Mouse (Mus musculus): ENCODE results near the gene Tcte1. TPM values are rescaled to one million over a fixed set of nuclear protein-coding genes. Genes with fewer than 3 reads are reported as not detected.

Gene Tcte1
- polyA plus RNA-seq, 1 experiment from 2014 or later = not detected

GRCm38 (mm10) chr17:45546941-45547340, 23.7 kb downstream of the Tcte1 start:
- no peak for DNase-seq (ENCODE audit: low read depth, low spot score)
- POLR2A ChIA-PET = no interaction called here
- no peak for ATAC-seq
- CTCF ChIA-PET = no interaction called here
- no peaks in the 10 kb centered on the region for H3K27me3 ChIP-seq
- TF ChIP-seq CTCF (IDR thresholded peaks at IDR 0.05) = no peak
- in situ Hi-C loops (cut with MboI; ENCODE audit: low pct_unique_long_range_greater_than_20kb) = no loop called here

GRCm38 (mm10) chr17:45547461-45548190, 24.4 kb downstream of the Tcte1 start:
- ATAC-seq (no peak), DNase-seq (ENCODE audit: low read depth, low spot score) (no peak)
- POLR2A ChIA-PET = no interaction called here
- CTCF ChIA-PET = interaction anchor here (0.8 to 3.0 kb wide), 2 partner anchors 41 to 70 kb away, joined by 3 to 9 read pairs; partner anchors contain the start of gene Aars2
- in situ Hi-C loops (cut with MboI; ENCODE audit: low pct_unique_long_range_greater_than_20kb) = no loop called here
- TF ChIP-seq CTCF (IDR thresholded peaks at IDR 0.05) = no peak
- no peaks in the 10 kb centered on the region for H3K27me3 ChIP-seq

DNA sequence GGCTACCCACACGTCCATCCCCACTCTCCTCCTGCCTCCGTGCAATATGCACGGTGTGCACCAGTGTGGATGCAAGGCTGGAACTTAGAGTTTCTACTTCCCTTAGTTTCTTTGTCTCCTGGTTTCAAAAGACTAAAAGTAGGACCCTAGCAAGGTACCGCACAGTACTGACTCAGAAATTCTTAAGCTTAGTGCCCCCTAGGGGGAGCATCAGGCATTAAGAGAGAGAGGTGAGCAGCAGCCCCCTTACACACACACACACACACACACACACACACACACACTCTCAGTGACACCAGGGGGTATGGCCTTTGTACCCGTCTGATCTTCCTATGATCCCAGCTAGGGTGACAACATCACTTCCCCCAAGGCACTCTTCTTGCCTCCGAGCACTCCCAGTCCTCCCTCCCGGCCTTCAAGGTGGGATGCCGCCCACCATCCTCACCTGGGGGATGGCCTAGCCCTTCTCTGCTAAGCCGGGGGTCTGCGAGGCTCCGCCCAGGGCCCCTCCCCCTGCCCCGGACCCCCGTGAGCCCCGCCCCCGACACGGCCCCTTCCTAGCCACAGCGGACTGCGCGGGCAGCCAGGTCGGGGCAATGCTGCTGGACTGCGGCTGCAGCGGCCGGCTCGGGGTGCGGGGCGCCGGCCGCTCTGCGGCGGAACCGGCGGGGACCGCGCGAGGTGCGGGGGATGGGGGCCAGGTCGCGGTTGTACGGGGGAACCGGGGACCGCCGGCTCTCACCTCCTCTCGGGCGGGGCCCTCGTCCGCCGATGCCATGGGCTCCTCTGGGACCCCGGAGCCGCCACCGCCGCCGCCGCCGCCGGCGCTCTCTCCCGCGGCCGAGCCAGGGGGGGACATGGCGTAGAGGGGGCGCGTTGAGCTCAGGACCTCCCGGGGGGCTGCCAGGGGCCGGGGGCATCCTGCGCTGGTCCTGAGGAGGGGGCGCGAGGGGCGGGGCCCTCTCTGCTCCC, 25.6 kb downstream of the Tcte1 start:
- DNase-seq (ENCODE audit: low read depth, low spot score) = no peak
- ChIA-PET CTCF (interaction anchor here (0.7 to 3.0 kb wide), 6 partner anchors 17 to 71 kb away, joined by 3 to 9 read pairs (median 3); partner anchors contain the start of genes Aars2 and Tcte1), POLR2A (interaction anchor here (0.5 to 2.3 kb wide), 4 partner anchors 18 to 42 kb away, joined by 4 to 7 read pairs (median 5); partner anchors contain the start of gene Aars2)
- no peak for TF ChIP-seq CTCF (IDR thresholded peaks at IDR 0.05)
- ATAC-seq = peak; percentile 12
- H3K27me3 ChIP-seq = peaks cover 3% of the 10 kb centered on the region
- in situ Hi-C loops (cut with MboI; ENCODE audit: low pct_unique_long_range_greater_than_20kb) = no loop called here

GRCm38 (mm10) chr17:45549617-45550181, 26.5 kb downstream of the Tcte1 start, which contains the start of gene Tmem151b:
Tmem151b (minus strand) TSS chr17:45549677.
- peak; percentile 18 for ATAC-seq
- no peak for DNase-seq (ENCODE audit: low read depth, low spot score)
- ChIA-PET POLR2A (interaction anchor here (0.7 to 2.3 kb wide), 4 partner anchors 27 to 47 kb away, joined by 3 to 7 read pairs (median 4); partner anchors contain the start of gene Aars2), CTCF (interaction anchor here (1.0 to 3.0 kb wide), 3 partner anchors 33 to 72 kb away, joined by 3 to 9 read pairs (median 4); partner anchors contain the start of gene Aars2)
- in situ Hi-C loops (cut with MboI; ENCODE audit: low pct_unique_long_range_greater_than_20kb) = loop anchor here (5.0 kb wide), 2 partner anchors 42 to 72 kb away; partner anchors contain the start of genes Aars2 and Spats1
- peaks cover 3% of the 10 kb centered on the region for H3K27me3 ChIP-seq
- TF ChIP-seq CTCF (IDR thresholded peaks at IDR 0.05) = no peak

DNA sequence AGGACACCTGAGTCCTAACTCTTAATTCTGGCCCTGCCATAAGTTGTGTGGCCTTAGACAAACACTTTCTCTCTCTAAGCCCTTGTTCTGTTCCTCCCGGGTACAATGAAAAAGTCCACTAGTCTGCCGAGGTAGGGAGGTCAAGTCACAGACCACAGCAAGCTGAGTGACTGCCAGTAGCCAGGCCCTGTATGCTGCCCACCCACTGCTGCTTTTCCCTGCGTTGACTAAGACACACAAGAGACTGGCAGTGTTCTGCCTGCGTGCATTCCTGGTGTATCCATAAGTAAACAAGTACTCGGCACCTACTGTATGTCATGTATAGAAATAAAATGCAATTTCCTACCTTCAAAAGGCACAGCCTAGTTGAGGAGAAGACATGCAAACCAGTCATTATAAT, 27.0 kb downstream of the Tcte1 start:
- in situ Hi-C loops (cut with MboI; ENCODE audit: low pct_unique_long_range_greater_than_20kb) = loop anchor here (5.0 kb wide), 2 partner anchors 43 to 73 kb away; partner anchors contain the start of genes Aars2 and Spats1
- POLR2A ChIA-PET = interaction anchor here (0.7 to 2.3 kb wide), 3 partner anchors 27 to 47 kb away, joined by 3 to 7 read pairs (median 5); partner anchors contain the start of gene Aars2
- no peak for TF ChIP-seq CTCF (IDR thresholded peaks at IDR 0.05)
- DNase-seq (ENCODE audit: low read depth, low spot score) (no peak), ATAC-seq (no peak)
- H3K27me3 ChIP-seq = peaks cover 3% of the 10 kb centered on the region
- CTCF ChIA-PET = interaction anchor here (1.0 to 3.0 kb wide), 4 partner anchors 32 to 73 kb away, joined by 3 to 9 read pairs (median 4); partner anchors contain the start of gene Aars2

- DNase-seq (ENCODE audit: low read depth, low spot score) (no peak), ATAC-seq (no peak)
- POLR2A ChIA-PET = interaction anchor here (0.7 kb wide), 1 partner anchor 73 kb away, joined by 6 read pairs; no protein-coding TSS in a partner anchor
- CTCF ChIA-PET = interaction anchor here (0.6 to 2.1 kb wide), 5 partner anchors 9 to 80 kb away, joined by 3 to 6 read pairs (median 3); partner anchors contain the start of gene Aars2
- in situ Hi-C loops (cut with MboI; ENCODE audit: low pct_unique_long_range_greater_than_20kb) = loop anchor here (5.0 kb wide), 2 partner anchors 44 to 74 kb away; partner anchors contain the start of genes Aars2 and Spats1
- TF ChIP-seq CTCF (IDR thresholded peaks at IDR 0.05) = no peak
- peaks cover 3% of the 10 kb centered on the region for H3K27me3 ChIP-seq
These were observed 28.1 kb downstream of the Tcte1 start for GRCm38 (mm10) chr17:45551249-45551796.

DNA sequence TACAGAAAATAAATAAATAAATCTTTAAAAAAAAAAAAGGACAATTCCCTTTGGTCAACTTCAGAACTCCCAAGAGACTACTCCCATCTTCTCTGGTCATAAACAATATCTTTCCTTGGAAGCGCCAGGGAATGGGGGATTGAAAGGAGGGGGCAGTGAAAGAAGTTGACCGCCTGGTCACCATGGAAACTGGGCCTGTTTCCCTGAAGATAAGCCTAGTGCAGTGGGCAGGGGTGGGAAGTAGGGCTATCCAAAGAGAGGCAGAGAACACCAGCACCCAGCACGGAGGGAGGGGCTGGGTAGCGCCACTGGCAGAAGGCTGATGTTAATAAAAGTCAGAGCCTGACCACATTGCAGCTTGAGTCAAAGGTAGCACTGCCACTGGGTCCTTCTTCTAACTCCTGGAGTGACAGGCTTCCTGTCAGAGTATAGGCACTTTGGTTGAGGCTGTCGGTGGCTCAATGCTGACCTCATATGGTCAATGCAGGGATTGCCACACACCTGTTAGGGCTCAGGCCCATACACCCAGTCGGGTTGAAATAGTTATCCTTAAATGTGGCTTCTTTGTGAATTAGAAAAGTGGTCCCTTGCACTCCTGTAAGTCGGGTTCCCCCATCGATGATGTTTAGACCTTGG, 28.7 kb downstream of the Tcte1 start:
- ATAC-seq (no peak), DNase-seq (ENCODE audit: low read depth, low spot score) (no peak)
- CTCF ChIA-PET = interaction anchor here (0.6 to 2.1 kb wide), 8 partner anchors 9 to 81 kb away, joined by 3 to 8 read pairs (median 4); partner anchors contain the start of gene Aars2
- in situ Hi-C loops (cut with MboI; ENCODE audit: low pct_unique_long_range_greater_than_20kb) = loop anchor here (5.0 kb wide), 2 partner anchors 45 to 75 kb away; partner anchors contain the start of genes Aars2 and Spats1
- TF ChIP-seq CTCF (IDR thresholded peaks at IDR 0.05) = no peak
- POLR2A ChIA-PET = no interaction called here
- H3K27me3 ChIP-seq = peaks cover 3% of the 10 kb centered on the region

GRCm38 (mm10) chr17:45553065-45553464, 29.8 kb downstream of the Tcte1 start:
- no peak for ATAC-seq
- peaks cover 3% of the 10 kb centered on the region for H3K27me3 ChIP-seq
- DNase-seq (ENCODE audit: low read depth, low spot score) = no peak
- no peak for TF ChIP-seq CTCF (IDR thresholded peaks at IDR 0.05)
- in situ Hi-C loops (cut with MboI; ENCODE audit: low pct_unique_long_range_greater_than_20kb) = loop anchor here (5.0 kb wide), 2 partner anchors 46 to 76 kb away; partner anchors contain the start of genes Aars2 and Spats1
- CTCF ChIA-PET = interaction anchor here (1.1 to 1.7 kb wide), 6 partner anchors 35 to 82 kb away, joined by 3 to 8 read pairs (median 4); partner anchors contain the start of gene Aars2
- POLR2A ChIA-PET = no interaction called here

Data from Patski (cell line).